Mouse (Mus musculus) heart, postnatal 0 days (tissue): Measurements from ENCODE around the gene Ankrd33. TPM values are rescaled to one million over a fixed set of nuclear protein-coding genes. Genes with fewer than 3 reads are reported as not detected.

Experiments
- ATAC-seq: fragments of 200-750 bp; cut with Nextera tagmentation; 2 replicates; pipeline ENCODE4 v1.8.0; 2017; ENCODE audit warnings: low read depth, moderate number of reproducible peaks, moderate library complexity; ENCODE audit not compliant: insufficient read depth
- DNase-seq: peaks from one replicate; pipeline ENCODE4 v3.0.0-alpha.2; 2016; ENCODE audit warnings: low spot score
- H3K27ac ChIP-seq: fragments of 300-500 bp; sonication (generic); 2 replicates; pipeline ENCODE4 v1.5.1; 2014; ENCODE audit warnings: low read depth, mild to moderate bottlenecking
- H3K27me3 ChIP-seq: fragments of 300-500 bp; sonication (generic); 2 replicates; pipeline ENCODE4 v1.6.1; 2014; ENCODE audit warnings: low read length, mixed read lengths; ENCODE audit not compliant: control insufficient read depth, insufficient read depth
- H3K36me3 ChIP-seq: fragments of 300-500 bp; sonication (generic); replicated peaks from 2 replicates; pipeline ENCODE4 v1.6.1; 2014; ENCODE audit warnings: low read length, mixed read lengths; ENCODE audit not compliant: control insufficient read depth, insufficient read depth
- H3K4me1 ChIP-seq: fragments of 300-500 bp; sonication (generic); 2 replicates; pipeline ENCODE4 v1.6.1; 2014; ENCODE audit warnings: antibody characterized with exemption; ENCODE audit not compliant: control insufficient read depth, insufficient read depth
- H3K4me2 ChIP-seq: fragments of 300-500 bp; sonication (generic); 2 replicates; pipeline ENCODE4 v1.6.1; 2014; ENCODE audit warnings: low read depth, mild to moderate bottlenecking, low read length, moderate library complexity
- H3K4me3 ChIP-seq: fragments of 300-500 bp; sonication (generic); 2 replicates; pipeline ENCODE4 v1.5.1; 2014; ENCODE audit warnings: low read depth, low read length
- H3K9ac ChIP-seq: fragments of 300-500 bp; sonication (generic); replicated peaks from 2 replicates; pipeline ENCODE4 v1.6.1; 2014; ENCODE audit warnings: low read depth, low read length, mixed read lengths
- H3K9me3 ChIP-seq: fragments of 300-500 bp; sonication (generic); replicated peaks from 2 replicates; pipeline ENCODE4 v1.6.1; 2016; ENCODE audit warnings: low read length; ENCODE audit not compliant: control insufficient read depth
- CTCF ChIP-seq: IDR thresholded peaks from 2 replicates; pipeline ENCODE4 v1.5.1; 2016; ENCODE audit warnings: antibody characterized with exemption, control low read depth, low read depth
- EP300 ChIP-seq: IDR thresholded peaks from 2 replicates; pipeline ENCODE4 v1.6.1; 2016; ENCODE audit warnings: antibody characterized with exemption, low read depth
- WGBS: fragments of 180-500 bp; shearing (Covaris S2); extraction: QIAGEN DNeasy Blood & Tissue Kit; methylation state at CpG from one replicate; pipeline ENCODE4 v1.1.7; 2014; 5-methylcytosine and 5-hydroxymethylcytosine counted together
- polyA plus RNA-seq: library from polyadenylated mRNA; unstranded; fragments of >200 nt; fragmentation: Nextera tagmentation; extraction: Ambion mirVana; gene quantifications from 2 replicates; pipeline ENCODE4 v1.2.1, GENCODE M21; 2015
- total RNA-seq: library from RNA; depleted of rRNA; stranded (reverse); fragments of >200 nt; gene quantifications from 2 replicates; pipeline ENCODE4 v1.2.3, GENCODE M21; 2014; ENCODE audit warnings: low replicate concordance

Ankrd33 gene
- total and polyA plus RNA-seq, 2 experiments from 2014 or later: not detected

DNA sequence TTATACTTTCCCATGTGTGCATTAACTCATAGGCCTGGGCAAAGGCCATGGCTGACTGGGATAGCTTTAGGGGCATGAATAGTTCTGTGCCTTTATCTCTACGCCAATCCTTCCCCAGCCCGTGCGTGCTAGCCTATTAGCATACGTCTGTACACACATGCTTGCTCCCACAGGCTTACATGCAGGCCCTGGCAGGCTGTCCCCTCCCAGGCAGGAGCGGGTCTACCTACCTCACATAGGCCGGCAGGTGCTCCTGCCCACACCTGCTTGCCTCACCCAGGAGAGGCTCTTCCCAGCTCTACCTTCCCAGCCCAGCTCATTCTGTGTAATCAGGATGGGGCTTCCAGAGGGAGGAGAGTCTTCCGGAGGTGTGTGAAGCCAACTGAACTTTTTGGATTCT lies 46.0 kb downstream of the Ankrd33 start:
- H3K27ac ChIP-seq: no peak overlapping the region
- no peaks in the 10 kb centered on the region for H3K27me3 ChIP-seq
- H3K4me3 ChIP-seq: no peak overlapping the region
- DNase-seq: no peak
- H3K9me3 ChIP-seq: no peaks in the 10 kb centered on the region; the same call in 1 of the 2 replicates
- H3K36me3 ChIP-seq: no peaks in the 10 kb centered on the region
- peaks cover 9% of the 10 kb centered on the region; the same call in 1 of the 2 replicates for H3K4me1 ChIP-seq
- WGBS: 78% methylated on average over 7 of the region's 7 CpGs
- H3K9ac ChIP-seq: no peak overlapping the region
- H3K4me2 ChIP-seq: no peak overlapping the region
- TF ChIP-seq EP300 (no peak), CTCF (no peak)
- ATAC-seq: no peak

DNA sequence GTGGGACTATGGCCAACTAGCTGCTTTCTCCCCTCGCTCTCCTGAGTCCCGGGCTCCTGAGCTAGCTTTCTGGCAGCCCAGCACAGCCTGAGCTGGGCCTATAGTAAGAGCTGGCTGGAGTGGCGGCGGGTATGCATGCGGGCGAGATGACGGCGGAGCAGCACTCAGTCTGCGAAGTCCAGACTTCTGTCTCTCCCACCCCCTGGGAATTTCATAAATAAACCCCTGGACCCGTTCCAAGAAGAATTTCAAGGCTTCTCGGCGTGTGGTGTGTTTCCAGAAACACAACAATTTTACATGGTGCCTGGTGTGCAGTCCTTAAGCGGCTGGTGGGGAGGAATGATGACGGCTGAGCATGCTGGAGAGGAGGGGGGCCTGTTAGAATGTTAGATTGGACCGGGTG lies 47.5 kb downstream of the Ankrd33 start:
- Histone ChIP-seq H3K9ac (no peak overlapping the region), H3K4me3 (no peak overlapping the region)

DNA sequence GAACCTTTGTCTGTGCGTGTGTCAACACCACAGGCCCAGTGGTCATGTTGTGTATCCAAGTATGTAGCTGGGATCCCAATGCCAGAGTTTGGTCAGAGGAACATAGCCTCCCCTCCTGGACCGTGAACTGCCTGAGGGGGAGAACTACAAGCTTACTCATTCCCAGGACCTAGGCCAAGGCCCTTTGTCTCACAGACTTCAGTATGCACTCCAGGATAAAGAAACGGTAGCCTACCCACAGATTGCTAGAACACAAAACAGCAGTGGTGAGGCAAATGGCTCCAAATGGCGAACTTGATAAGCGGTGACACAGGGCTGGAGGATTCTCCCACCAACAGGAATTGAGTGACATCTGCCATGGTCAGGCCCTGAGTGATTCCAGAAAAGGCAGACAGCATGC lies 48.3 kb downstream of the Ankrd33 start:
- TF ChIP-seq EP300: no peak
- ATAC-seq: peak; percentile 55
- Histone ChIP-seq H3K27me3 (no peaks in the 10 kb centered on the region), H3K9me3 (no peaks in the 10 kb centered on the region), H3K4me3 (no peak overlapping the region), H3K27ac (peak overlapping the region; percentile 19; the same call in 1 of the 2 replicates), H3K4me2 (no peak overlapping the region), H3K9ac (no peak overlapping the region), H3K4me1 (peaks cover 9% of the 10 kb centered on the region; the same call in 1 of the 2 replicates), H3K36me3 (no peaks in the 10 kb centered on the region)
- 48% methylated on average over 5 of the region's 5 CpGs for WGBS
- no peak for DNase-seq

More for the DNA sequence above, 47.5 kb downstream of the Ankrd33 start:
- Histone ChIP-seq H3K27me3 (no peaks in the 10 kb centered on the region), H3K9me3 (no peaks in the 10 kb centered on the region), H3K4me2 (no peak overlapping the region), H3K4me1 (peaks cover 9% of the 10 kb centered on the region; the same call in 1 of the 2 replicates), H3K36me3 (no peaks in the 10 kb centered on the region), H3K27ac (peak overlapping the region; percentile 19)
- TF ChIP-seq EP300 (no peak), CTCF (no peak)
- DNase-seq: no peak
- ATAC-seq: peak; percentile 62; the same call in 1 of the 2 replicates
- 29% methylated on average over 15 of the region's 15 CpGs for WGBS

DNA sequence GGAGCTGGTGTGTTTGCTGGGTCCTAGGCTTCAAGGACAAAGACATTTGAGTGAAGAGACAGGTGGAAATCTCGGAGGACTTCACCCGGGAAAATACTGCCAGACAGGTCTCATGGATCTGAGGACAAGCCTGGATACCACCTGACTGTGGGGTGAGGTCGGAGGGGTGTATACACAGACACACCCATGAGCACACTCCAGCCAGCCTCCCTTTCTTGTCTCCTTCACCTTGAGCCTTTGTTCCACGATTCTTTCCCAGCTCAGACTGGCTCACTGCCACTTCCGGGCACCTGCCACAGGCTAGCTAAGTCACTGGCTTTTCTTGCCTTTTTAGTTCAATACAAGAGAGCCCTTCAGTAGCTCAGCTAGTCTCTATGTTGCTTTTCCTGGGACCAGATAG lies 48.7 kb downstream of the Ankrd33 start:
- Histone ChIP-seq H3K27me3 (no peaks in the 10 kb centered on the region), H3K4me1 (peaks cover 9% of the 10 kb centered on the region; the same call in 1 of the 2 replicates), H3K27ac (no peak overlapping the region), H3K9me3 (no peaks in the 10 kb centered on the region), H3K4me3 (no peak overlapping the region), H3K9ac (no peak overlapping the region), H3K36me3 (no peaks in the 10 kb centered on the region), H3K4me2 (no peak overlapping the region)
- DNase-seq: no peak
- ATAC-seq: 0 out of 2 replicates have a peak, but pooled peaks have one; percentile 10
- 55% methylated on average over 5 of the region's 5 CpGs for WGBS
- TF ChIP-seq EP300 (no peak), CTCF (no peak)

DNA sequence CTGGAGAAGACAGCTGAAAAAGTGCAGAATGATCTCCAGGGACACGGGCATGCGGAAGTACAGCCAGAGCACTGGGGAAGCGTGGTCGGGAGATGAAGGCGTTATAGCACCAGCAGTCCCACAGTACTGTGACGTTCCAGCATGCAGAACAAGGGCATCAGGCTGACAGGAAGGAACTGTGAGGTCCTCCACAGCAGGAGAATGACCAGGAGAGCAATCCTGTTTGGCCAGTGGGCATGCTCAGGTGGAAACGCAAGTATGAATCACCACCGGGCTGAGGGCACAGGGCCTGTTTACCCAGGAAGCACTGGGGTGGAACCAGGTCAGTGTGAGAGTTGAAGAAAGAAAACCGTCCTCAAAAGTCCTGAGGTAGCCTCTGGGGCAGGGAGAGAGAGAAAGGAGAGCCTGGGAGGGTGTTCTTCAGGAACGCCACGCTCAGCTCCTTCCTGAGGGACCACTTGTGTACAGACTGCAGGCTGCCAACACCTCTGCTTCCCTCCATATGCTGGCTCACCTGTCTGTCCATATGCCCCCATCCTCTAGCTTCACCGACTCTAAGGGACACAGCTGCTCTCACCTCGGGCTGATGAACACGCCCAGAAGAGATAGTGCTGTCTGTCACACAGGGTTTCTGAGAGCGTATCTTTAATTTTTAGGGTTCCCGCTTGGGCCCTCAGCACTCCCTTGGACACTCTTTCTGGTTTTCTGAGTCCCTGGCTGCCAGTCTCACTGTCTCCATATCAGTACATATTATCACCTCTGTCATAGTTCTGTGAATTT lies 50.3 kb downstream of the Ankrd33 start:
- Histone ChIP-seq H3K4me2 (no peak overlapping the region), H3K27me3 (no peaks in the 10 kb centered on the region), H3K9me3 (no peaks in the 10 kb centered on the region), H3K4me3 (no peak overlapping the region), H3K36me3 (no peaks in the 10 kb centered on the region), H3K4me1 (peaks cover 5% of the 10 kb centered on the region; the same call in 1 of the 2 replicates), H3K9ac (no peak overlapping the region), H3K27ac (no peak overlapping the region)
- TF ChIP-seq EP300 (no peak), CTCF (no peak)
- DNase-seq: no peak
- 51% methylated on average over 16 of the region's 16 CpGs for WGBS
- no peak for ATAC-seq
